ENCODE assay signal across 23 mouse cellular contexts in genomic region chr10:67776851-67777250, GRCm38 (mm10).
DNase-seq lines count a peak whose midpoint lies in the region; ATAC-seq lines count a peak whose summit lies in the region.
"Had no signal": no experiment of that assay in that cellular context is flagged by ENCODE, and none has a peak within 500 bp of the region (broad histone marks: within the 10 kb centered on the region; RNA-seq: fewer than 3 reads in every experiment).

No protein-coding gene starts in this region.

- no peak overlapping the region for H3K4me3 ChIP-seq in heart, embryonic 12.5 days
- no peak overlapping the region for H3K4me3 ChIP-seq in kidney, embryonic 14.5 days (ENCODE audit: low read length)
- H3K4me3 ChIP-seq: embryonic facial prominence, embryonic 12.5 days; erythroblast, embryonic 14.5 days; forebrain, embryonic 12.5 days; hindbrain, embryonic 12.5 days; limb, embryonic 15.5 days; liver, embryonic 15.5 days; neural tube, embryonic 15.5 days had no signal

- DNase-seq in gastrocnemius, adult 18-20 months (ENCODE audit: low spot score) = peak; percentile 38
- DNase-seq in gastrocnemius, adult 8-10 months (ENCODE audit: low spot score in 2 of 2) = no peak
- DNase-seq in heart, adult 8-10 months (ENCODE audit: low spot score) = peak; percentile 70
- peak; percentile 60 for DNase-seq in kidney, postnatal 14 days
- peak; percentile 12 for DNase-seq in heart, postnatal 25 days (ENCODE audit: low spot score)
- DNase-seq: cerebellum, adult 11-12 months; cerebellum, postnatal 25 days; kidney, adult 18-20 months; left cerebral cortex, postnatal 4 days; right cerebral cortex, adult 18-20 months; thymus, adult 18-20 months; thymus, postnatal 36 days had no signal

- no peak overlapping the region for H3K27ac ChIP-seq in heart, embryonic 12.5 days (ENCODE audit: poor library complexity, severe bottlenecking)
- H3K27ac ChIP-seq in kidney, embryonic 14.5 days (ENCODE audit: low read depth, low read length) = no peak overlapping the region
- H3K27ac ChIP-seq: embryonic facial prominence, embryonic 12.5 days; forebrain, embryonic 12.5 days; hindbrain, embryonic 12.5 days; limb, embryonic 15.5 days; liver, embryonic 15.5 days; neural tube, embryonic 15.5 days had no signal

- WGBS in heart, embryonic 12.5 days = 80% methylated on average over 9 of the region's 9 CpGs
- 93% methylated on average over 9 of the region's 9 CpGs for WGBS in kidney, embryonic 14.5 days

- H3K4me2 ChIP-seq in heart, embryonic 12.5 days = no peak overlapping the region
- H3K4me2 ChIP-seq in kidney, embryonic 14.5 days (replicated peaks; ENCODE audit: low read depth, low read length) = no peak overlapping the region
- H3K4me2 ChIP-seq: embryonic facial prominence, embryonic 12.5 days; forebrain, embryonic 12.5 days; hindbrain, embryonic 12.5 days; limb, embryonic 15.5 days; liver, embryonic 15.5 days; midbrain, embryonic 11.5 days; neural tube, embryonic 15.5 days had no signal

- no peaks in the 10 kb centered on the region for H3K27me3 ChIP-seq in heart, embryonic 12.5 days (replicated peaks)
- H3K27me3 ChIP-seq in kidney, embryonic 14.5 days (ENCODE audit: control insufficient read depth, insufficient read depth, low read length) = no peaks in the 10 kb centered on the region
- H3K27me3 ChIP-seq: embryonic facial prominence, embryonic 12.5 days; forebrain, embryonic 12.5 days; hindbrain, embryonic 12.5 days; limb, embryonic 15.5 days; liver, embryonic 15.5 days; neural tube, embryonic 15.5 days had no signal

- no peaks in the 10 kb centered on the region for H3K4me1 ChIP-seq in heart, embryonic 12.5 days (replicated peaks)
- no peaks in the 10 kb centered on the region for H3K4me1 ChIP-seq in kidney, embryonic 14.5 days (ENCODE audit: control insufficient read depth, insufficient read depth, low read length)
- H3K4me1 ChIP-seq: embryonic facial prominence, embryonic 12.5 days; forebrain, embryonic 12.5 days; hindbrain, embryonic 12.5 days; limb, embryonic 15.5 days; liver, embryonic 15.5 days; neural tube, embryonic 15.5 days had no signal

- H3K9ac ChIP-seq in heart, embryonic 12.5 days = no peak overlapping the region
- no peak overlapping the region for H3K9ac ChIP-seq in kidney, embryonic 14.5 days (ENCODE audit: low read depth, low read length)
- H3K9ac ChIP-seq: embryonic facial prominence, embryonic 12.5 days; forebrain, embryonic 12.5 days; hindbrain, embryonic 12.5 days; limb, embryonic 15.5 days; liver, embryonic 15.5 days; neural tube, embryonic 15.5 days had no signal

- ATAC-seq in heart, embryonic 12.5 days (ENCODE audit: insufficient number of reproducible peaks, low FRiP score) = no peak
- no peak for ATAC-seq in kidney, embryonic 14.5 days (ENCODE audit: low FRiP score, low TSS enrichment)
- ATAC-seq in inflammation-experienced regulatory T-cells, adult 6 months = no peak

- H3K36me3 ChIP-seq in heart, embryonic 12.5 days = no peaks in the 10 kb centered on the region
- no peaks in the 10 kb centered on the region for H3K36me3 ChIP-seq in kidney, embryonic 14.5 days (ENCODE audit: control insufficient read depth, insufficient read depth, low read length)
- H3K36me3 ChIP-seq: embryonic facial prominence, embryonic 12.5 days; forebrain, embryonic 12.5 days; hindbrain, embryonic 12.5 days; limb, embryonic 15.5 days; liver, embryonic 15.5 days; neural tube, embryonic 15.5 days had no signal

- H3K9me3 ChIP-seq in heart, embryonic 12.5 days (replicated peaks) = no peaks in the 10 kb centered on the region
- H3K9me3 ChIP-seq in kidney, embryonic 14.5 days (ENCODE audit: control insufficient read depth, low read length) = no peaks in the 10 kb centered on the region
- H3K9me3 ChIP-seq: embryonic facial prominence, embryonic 12.5 days; forebrain, embryonic 12.5 days; hindbrain, embryonic 12.5 days; limb, embryonic 15.5 days; liver, embryonic 15.5 days; neural tube, embryonic 15.5 days had no signal

- intact Hi-C loops in heart, postnatal 25 days (cut with DNase I) = no loop called here

Comparison
In these comparisons a context has a peak if more than half of its experiments do, and no peak if none do; other contexts are left out.
1. DNase-seq: peak in gastrocnemius, adult 18-20 months (single experiment), heart, adult 8-10 months (single experiment), kidney, postnatal 14 days (single experiment) and heart, postnatal 25 days (single experiment); none in gastrocnemius, adult 8-10 months (0 of 2).